Mouse (Mus musculus): ENCODE results near the gene Myo10.

DNA sequence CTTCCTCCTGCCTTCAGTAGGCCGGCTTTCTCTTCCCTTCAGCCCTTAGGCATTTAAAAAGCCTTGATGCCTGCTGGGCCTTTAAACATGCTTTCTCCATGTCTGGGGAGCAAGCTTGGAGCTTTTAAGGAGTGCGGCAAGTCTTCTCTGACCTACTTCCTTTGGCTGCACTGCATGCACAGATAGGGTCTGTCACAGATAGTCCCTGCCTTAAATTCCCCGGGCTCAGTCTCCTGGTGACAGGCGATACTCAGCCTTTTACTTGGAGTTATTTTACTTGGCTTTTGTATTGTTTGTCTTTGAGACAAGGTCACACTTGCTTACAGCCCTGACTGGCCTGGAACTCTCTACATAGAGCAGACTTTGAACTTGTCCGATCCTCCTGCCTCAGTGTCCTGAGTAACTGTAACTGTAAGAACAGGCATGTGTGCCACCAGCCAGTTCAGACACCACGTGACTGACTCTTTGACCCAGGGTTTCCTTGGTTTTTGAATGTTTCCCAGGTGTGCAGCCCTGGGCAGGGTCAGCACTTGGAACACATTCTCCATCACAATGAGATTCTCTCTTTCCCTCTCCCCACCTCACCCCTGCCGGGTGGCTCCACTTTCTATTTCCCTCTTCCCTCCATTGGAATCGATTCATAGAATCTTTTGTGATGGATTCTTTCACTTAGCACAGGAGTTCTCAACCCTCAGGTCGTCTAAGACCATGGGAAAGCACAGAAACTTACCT is 147.4 kb downstream of the Myo10 start:
- TF ChIP-seq CTCF (IDR thresholded peaks at IDR 0.05; ENCODE audit: borderline replicate concordance, control insufficient read depth, extremely low read depth, insufficient read depth, low read length, poor library complexity) (no peak), POLR2A (IDR thresholded peaks at IDR 0.05; ENCODE audit: control insufficient read depth, extremely low read depth, insufficient read depth, low read length, poor library complexity) (no peak)
